Mouse (Mus musculus) CD4-positive helper T cell, adult 2 months (primary cell): Measurements from ENCODE around the gene Gba.
"Not testable (repeated sequence)": the region's sequence is repeated elsewhere in the genome, so short reads cannot be mapped to it uniquely, and the experiment has no call there.

Source experiments
- DNase-seq: peaks from one replicate; pipeline ENCODE4 v3.0.0-alpha.2; 2012; ENCODE audit warnings: low read depth, missing footprints, low spot score

The Gba gene

GRCm38 (mm10) chr3:89214681-89215411, 12.1 kb downstream of the Gba start, which contains the start of gene Thbs3:
Thbs3 (plus strand) TSS chr3:89215180.
- peak; percentile 76 for DNase-seq

DNA sequence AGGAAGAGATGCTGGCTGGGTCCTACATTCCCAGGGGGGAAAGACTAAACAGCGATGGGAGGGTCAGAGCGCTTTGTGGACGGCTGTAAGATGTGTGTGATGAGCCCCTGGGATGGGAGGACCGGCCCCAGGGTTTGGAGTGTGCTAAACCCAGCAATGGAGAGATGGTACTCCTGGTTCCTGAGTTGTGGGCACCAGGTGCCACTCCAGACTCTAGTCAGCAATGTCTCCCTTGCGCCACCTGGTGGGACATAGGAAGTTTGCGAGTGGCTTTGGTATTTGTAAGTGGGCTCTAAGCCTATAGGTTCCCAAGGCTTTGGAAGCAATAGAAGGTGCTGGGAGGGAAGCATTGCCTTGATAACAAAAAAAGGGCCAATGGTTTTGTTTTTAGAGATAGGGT, 13.1 kb downstream of the Gba start:
- peak; percentile 88 for DNase-seq

GRCm38 (mm10) chr3:89216407-89216806, 13.7 kb downstream of the Gba start:
- not testable (repeated sequence) for DNase-seq

- no peak for DNase-seq
Measured at GRCm38 (mm10) chr3:89218271-89218670, 15.5 kb downstream of the Gba start.

DNA sequence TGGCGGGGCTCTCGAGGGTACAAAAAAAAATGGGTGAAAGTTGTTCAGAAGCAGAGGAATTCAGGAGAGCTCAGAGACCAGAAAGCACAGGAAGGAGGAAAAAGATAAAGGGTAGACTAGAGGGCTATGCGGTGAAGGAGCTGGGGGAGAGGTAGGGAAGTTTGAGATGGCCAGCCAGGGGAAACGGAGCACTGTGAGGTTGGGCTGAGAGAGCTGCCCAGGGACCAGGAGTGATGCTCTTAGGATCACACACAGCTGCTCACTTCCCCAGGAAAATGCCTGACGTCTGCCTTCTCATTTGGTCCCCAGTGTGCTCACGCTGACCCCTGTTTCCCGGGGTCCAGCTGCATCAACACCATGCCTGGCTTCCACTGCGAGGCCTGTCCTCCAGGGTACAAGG, 16.8 kb downstream of the Gba start:
- no peak for DNase-seq

DNA sequence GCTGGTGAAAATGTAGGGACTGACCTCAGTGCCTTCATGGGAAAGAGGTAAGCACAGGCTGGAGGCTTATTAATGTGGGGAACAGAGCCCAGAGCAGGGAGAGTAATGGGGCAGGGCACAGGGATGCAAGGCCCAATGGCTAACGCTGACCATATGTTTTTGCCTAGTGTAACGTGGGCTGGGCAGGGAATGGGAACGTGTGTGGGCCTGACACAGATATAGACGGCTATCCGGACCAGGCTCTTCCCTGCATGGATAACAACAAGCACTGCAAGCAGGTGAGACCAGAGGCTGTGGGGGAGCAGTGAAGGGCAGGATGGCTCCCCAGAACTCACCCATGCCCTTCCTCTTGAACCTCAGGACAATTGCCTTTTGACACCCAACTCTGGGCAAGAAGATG, 18.4 kb downstream of the Gba start:
- no peak for DNase-seq

- DNase-seq: no peak
Measured at GRCm38 (mm10) chr3:89224796-89225195, 22.1 kb downstream of the Gba start.

- DNase-seq: no peak
Measured at GRCm38 (mm10) chr3:89225321-89225815, 22.6 kb downstream of the Gba start.

GRCm38 (mm10) chr3:89225918-89226317, 23.2 kb downstream of the Gba start:
- DNase-seq: no peak

DNA sequence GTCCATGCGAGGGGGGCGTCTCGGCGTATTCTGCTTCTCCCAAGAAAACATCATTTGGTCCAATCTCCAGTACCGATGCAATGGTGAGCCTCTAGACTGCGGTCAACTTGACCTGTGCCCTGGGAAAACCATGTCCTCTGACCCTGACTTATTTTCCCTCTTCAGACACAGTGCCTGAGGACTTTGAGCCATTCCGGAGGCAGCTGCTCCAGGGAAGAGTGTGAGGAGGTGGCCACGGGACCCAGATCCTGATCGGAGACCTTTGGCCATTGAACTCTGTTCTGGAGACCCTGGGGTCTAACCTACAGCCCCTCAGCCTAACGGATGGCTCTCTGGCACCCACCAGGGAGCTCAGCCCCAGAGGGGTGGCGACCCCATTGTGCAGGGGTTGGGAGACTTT, 23.6 kb downstream of the Gba start:
- no peak for DNase-seq

GRCm38 (mm10) chr3:89226900-89227299, 24.2 kb downstream of the Gba start, which contains the start of gene Mtx1:
Mtx1 (minus strand) TSS chr3:89227088.
- DNase-seq: no peak

DNA sequence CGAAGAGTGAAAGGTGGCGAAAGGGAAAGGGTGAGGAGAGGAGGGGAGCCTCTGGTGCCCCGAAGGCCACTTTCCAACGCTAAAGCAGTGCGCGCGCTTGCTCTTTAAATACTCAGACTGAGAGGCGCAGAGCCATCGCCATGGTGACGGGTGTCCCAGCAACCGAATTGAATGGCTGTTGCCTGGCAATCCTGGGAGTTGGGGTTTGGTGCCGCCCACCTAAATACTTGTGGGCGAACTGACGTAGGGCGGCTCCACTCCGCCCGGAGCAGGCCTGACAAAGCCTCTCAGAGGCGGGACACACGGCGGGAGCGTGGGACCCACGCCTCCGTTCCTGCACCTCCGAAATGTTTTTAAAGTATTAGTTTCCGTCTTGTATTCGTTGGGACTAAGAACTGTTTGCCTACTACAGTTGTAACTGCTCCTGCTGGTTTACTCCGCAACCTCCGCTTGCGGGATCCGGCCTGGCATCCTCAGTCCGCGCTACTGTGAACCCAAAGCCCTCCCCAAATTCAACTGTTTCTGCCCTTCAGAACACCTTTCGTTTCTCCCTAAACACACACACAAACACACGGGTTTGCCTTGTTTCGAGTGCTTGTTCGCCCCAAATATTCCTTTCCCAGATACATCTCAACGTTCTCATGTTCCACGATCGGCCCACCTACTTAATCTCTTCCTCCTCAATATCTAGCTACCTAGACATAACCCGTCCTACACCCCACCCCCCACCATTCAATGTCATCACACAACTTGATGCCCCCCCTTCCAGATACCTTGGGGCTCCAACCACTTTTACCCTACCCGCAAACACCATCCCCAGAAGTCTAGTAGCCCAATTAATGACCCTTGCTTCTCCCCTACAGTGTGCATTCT, 24.8 kb downstream of the Gba start:
- DNase-seq: peak; percentile 90

GRCm38 (mm10) chr3:89228180-89228549, 25.4 kb downstream of the Gba start:
- peak; percentile 86 for DNase-seq

- DNase-seq: peak; percentile 22
Measured at GRCm38 (mm10) chr3:89228836-89229235, 26.1 kb downstream of the Gba start, which contains the start of gene Muc1. Muc1 (plus strand) TSS chr3:89229057.

DNA sequence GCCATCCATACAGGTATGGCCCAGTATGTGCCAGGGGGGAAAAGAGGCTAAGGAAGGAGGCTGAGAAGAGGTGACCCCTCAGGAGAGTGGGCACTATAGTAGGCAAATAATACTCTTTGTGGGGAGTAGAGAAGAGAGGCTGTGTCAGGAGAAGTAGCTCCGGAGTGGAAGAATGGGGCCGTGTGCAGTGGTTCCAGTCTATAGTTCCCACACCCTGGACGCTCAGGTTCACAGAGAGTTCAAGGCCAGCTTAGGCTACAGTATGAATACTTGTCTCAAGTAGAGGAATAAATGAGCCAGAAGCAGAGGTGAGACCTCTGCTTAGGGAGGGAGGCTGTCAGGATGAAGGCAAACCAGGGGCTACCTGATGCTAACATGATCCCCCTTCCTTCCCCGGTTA, 26.5 kb downstream of the Gba start:
- no peak for DNase-seq

GRCm38 (mm10) chr3:89230561-89230960, 27.8 kb downstream of the Gba start:
- no peak for DNase-seq

DNA sequence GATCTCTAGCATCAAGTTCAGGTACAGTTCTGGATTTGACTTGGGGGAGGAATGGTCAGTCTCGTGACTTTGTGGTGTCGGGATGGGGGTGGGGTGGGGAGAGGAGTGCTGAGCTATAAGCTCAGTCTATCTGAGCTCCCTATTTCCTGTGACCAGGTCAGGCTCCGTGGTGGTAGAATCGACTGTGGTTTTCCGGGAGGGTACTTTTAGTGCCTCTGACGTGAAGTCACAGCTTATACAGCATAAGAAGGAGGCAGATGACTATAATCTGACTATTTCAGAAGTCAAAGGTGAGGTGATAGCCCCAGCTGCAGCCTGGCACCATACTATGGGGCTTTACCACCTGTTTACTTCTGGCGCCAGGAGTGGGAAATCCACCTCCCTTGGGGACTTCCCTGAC, 28.6 kb downstream of the Gba start:
- peak; percentile 61 for DNase-seq

DNA sequence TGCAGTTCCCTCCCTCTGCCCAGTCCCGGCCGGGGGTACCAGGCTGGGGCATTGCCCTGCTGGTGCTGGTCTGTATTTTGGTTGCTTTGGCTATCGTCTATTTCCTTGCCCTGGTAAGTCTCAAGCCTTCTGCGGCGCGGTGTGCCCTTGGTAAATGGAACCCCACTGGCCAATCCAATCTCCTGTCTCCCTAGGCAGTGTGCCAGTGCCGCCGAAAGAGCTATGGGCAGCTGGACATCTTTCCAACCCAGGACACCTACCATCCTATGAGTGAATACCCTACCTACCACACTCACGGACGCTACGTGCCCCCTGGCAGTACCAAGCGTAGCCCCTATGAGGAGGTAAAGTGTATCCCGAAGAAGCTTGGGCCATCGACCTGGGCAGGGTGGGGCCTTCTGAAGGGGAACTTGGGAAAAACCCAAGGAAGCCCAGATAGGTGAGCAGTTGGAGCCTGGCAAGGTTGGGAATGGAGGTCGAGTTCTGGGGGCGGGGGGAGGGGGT, 29.1 kb downstream of the Gba start:
- no peak for DNase-seq

DNA sequence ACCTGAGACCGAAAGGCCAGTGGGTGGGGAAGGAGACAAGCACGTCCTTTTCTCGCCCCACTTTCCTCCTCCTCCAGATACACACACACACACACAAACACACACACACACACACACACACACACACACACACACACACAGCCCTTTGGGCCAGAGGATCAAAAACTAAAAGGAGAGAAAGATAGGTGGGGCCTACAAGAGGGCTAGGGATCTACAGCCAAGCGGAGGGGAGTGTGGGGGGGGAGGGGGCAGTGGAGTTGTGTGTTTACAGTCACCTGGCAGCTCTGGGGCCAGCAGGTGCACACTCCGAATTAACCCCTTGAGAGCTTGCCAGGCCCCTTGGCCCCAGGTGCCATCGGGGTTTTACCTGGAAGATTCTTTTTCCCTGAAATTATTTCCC, 29.9 kb downstream of the Gba start:
- no peak for DNase-seq

GRCm38 (mm10) chr3:89233562-89234110, 30.9 kb downstream of the Gba start:
- DNase-seq: no peak

DNA sequence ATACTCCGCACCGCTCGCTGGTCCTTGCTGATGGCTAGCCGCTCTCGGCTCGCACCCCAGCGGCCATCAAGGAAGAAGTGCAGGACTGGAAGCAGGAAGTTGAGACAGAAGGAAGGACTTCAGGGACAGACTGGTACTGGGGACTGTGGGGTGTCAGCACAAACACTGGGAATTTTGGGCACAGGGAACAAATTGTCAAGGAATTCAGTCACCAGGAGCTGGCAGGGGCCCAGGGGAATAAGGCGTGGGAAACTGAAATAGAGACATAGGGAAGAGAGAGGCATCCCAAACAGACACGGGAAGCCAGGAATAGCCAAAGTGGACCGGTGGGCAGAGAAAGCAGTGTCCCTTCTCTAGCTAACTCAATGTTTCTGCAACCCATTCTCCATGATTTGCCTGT, 33.8 kb downstream of the Gba start:
- DNase-seq: no peak

- DNase-seq: no peak
Measured at GRCm38 (mm10) chr3:89237682-89238081, 35.0 kb downstream of the Gba start.
